Mouse (Mus musculus) layer of hippocampus, adult 9-10 months (tissue): ENCODE measurements at regions not wholly inside any gene's neighbourhood (a gene's known extent, or its start where the extent isn't known, plus 50 kb on each side); places are given as distances from the start of the nearest gene placed in this dataset.

Experiments
- DNase-seq: peaks from one replicate; pipeline ENCODE4 v3.0.0; 2022; ENCODE audit warnings: low spot score

DNA sequence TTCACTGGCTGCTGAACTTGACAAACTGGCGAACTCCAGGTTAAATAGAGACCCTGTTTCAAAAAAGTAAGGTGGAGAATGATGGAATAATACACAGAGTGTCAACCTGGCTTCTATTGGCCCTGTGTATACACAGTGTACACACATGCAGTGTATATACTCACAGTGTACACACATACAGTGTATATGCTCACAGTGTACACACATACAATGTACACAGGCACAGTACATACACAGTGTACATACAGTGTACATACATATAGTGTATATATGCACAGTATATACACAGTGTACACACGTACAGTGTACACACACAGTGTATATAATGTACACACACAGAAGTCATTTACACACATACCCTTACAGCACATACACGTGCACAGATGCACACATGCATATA is 52.4 kb upstream of the Aldh1b1 start:
- no peak for DNase-seq

DNA sequence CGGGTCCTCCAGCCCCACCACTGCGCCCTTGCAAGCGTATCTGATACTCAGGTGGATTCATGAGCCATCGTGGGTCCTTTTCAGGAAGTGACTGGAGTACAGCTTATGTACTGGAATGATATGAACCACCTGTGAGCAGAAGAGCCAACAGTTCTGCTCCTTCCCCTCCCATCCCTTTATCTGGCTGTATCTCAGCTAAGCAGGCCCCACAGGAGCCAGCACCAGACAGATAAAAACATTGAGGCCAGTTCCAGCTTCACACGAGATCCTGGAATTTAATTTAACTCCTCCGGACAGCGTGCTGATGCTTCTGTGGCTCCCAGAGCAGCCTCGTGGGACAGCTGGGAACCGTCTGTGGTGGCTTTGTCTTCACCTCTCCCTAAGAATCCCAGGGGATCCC is 53.1 kb upstream of the Aldh1b1 start:
- no peak for DNase-seq

DNA sequence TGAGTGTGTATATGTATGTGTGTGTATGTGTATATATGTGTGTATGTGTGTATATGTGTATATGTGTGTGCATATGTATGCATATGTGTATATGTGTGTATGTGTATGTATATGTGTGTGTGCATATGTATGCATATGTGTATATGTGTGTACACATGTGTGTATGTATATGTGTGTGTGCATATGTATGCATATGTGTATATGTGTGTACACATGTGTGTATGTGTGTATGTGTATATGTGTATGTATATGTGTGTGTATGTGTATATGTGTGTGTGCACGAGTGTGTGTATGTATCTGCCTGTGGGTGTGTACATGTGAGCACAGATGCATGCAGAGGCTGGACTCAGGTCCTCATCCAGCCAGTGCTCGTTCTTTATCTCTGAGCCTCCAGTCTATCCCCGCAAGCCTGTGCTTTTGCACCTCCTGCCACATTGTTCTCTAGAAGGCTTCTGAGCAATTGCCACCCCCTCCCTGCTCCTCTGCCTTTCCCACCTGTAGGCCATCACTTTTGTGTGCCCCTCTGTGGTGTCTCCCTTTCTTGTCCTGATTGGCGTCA is 53.9 kb upstream of the Aldh1b1 start:
- DNase-seq = no peak

DNA sequence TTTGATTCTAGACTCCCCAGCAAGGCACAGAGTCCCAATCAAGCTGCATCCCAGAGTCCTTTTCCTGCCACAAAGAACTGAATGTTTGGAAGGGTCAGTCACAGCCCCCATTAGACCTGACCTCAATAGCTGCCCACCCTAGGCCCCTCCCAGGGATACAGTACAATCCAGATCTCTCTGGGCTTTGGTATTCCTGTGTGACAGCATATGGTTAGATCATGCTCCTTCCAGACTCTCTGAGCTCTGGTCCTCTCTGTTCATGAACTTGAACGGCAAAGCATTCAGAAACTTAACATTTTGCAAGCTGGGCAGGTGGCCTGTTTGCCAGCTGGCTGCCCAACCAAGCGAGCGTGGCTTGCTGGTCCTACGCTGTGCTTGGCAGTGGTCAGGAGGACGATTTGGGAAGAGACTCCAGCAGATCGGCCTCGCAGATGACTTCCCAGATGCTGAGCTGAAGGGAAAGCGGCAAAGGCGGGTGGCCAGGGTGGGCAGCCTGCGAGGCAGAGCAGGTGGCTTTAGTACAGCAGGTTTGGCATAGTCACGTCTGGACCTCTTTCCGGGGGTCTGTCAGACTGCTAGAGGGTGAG is 58.0 kb upstream of the Aldh1b1 start:
- no peak for DNase-seq

DNA sequence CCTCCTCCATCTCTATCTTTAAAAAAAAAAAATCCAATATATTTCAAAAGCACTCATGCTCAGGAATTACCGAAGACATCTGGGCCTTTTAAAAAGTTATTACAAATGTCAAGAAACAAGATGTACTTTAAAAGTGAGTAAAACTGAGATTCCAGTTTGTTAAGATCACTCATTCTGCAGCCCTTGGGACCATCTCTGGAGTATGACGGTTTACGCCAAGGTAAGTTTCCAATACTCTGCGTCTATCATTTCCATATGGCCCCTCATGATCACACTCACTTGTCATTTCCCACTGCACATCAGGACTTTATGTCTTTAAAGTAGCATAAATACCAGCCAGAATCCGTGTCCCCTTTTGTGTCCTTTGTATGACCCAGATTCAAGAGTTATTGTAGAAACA is 58.5 kb upstream of the Aldh1b1 start:
- DNase-seq = no peak

DNA sequence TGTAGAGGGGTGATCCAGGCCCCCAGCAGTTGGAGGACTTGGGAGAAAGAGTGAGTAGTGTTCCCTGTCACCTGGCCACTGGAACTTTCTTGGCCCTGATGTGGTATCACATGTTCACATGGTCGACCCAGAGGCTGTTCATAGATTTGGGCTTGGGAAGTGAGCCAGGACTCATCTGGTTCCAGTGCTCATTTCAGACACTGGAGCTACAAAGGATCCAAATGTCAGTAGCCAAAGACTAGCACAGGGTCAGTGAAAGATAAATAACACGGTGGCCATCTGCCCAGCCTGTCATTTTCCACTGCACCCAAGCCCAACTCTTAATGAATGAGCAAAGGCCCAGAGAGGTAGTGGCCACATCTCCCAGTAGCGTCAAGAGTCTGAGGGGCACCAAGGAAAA is 59.1 kb upstream of the Aldh1b1 start:
- DNase-seq = no peak

DNA sequence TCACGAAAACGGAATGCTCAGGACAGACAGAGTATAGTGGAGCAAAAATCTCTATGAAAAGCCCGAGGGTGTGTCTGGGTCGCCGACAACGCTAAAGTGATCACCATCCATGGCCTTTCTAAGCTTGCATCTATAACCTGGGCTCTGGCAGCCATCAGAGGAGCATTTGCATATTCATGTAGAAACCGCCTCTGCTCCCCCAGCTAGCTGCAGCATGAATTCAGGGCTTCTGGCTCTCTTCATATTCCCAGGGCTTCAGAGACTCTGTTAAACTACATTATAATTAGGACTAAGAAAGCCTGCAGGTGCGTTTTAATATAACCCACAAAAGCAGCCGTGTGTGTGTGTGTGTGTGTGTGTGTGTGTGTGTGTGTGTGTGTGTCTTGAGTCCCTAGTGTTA is 59.7 kb upstream of the Aldh1b1 start:
- DNase-seq = no peak

DNA sequence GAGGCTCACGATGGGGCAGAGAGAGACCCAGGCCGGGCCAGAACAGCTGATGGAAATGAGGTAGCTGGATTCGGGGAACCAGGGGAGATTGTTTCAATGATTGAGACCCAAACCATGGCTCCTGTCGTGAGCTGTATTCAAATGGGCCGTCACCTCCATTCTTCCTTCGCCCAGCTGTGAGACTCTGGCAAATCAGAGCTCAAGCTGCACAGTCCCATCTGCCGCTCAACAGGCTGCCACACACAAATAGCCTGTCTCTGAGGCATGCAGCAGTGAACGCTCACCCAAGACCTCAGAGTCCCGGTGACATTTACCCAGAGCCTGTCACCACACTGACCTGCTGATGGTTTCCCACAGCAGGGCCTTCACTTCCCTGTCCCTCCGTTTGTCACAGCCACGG is 60.1 kb upstream of the Aldh1b1 start:
- no peak for DNase-seq

DNA sequence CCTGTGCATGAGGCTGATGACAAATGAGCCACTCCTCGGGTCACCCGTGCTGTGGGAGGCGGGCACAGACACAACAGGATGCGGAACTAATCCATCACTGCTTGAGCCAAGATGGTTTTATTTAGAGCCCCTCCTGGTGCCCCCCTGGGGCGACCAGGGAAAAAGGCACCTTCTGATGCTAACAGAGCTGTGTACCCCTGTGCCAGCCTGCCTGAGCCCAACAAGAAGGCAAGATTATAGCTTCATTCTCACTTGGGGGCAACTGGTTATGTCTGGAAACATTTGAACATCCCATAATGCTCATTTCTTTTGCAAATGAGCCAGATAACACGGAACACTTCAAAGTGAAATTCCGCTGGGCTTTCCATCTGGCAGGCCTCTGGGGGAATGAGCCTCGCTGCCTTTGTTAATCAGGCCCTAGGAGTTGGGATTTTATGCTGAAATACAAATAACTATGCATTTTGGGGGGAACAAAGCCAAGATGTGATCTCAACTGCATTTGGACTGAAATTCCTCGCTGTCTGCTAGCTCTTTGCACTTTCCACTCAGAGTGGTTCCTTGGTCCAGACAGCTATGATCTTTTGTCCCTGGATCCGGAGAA is 62.5 kb upstream of the Aldh1b1 start:
- no peak for DNase-seq

DNA sequence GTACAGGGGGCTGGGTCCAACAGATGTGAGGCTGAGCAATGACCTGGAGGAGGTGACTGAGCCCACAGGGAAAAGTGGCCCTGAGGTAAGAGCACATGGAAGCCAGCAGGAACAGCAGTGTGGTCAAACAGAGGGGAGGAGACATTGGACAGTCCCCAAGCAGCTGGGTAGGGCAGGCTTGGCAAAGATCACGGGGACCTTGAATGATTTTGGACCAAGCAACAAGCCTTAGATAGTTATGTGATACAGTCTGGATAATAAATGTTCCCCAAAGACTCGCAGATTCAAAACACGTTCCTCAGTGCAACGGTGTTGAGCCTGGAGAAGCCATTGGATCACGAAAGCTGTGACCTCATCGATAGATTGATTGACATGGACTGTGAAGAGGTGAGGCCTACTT is 64.8 kb upstream of the Aldh1b1 start:
- DNase-seq = no peak

DNA sequence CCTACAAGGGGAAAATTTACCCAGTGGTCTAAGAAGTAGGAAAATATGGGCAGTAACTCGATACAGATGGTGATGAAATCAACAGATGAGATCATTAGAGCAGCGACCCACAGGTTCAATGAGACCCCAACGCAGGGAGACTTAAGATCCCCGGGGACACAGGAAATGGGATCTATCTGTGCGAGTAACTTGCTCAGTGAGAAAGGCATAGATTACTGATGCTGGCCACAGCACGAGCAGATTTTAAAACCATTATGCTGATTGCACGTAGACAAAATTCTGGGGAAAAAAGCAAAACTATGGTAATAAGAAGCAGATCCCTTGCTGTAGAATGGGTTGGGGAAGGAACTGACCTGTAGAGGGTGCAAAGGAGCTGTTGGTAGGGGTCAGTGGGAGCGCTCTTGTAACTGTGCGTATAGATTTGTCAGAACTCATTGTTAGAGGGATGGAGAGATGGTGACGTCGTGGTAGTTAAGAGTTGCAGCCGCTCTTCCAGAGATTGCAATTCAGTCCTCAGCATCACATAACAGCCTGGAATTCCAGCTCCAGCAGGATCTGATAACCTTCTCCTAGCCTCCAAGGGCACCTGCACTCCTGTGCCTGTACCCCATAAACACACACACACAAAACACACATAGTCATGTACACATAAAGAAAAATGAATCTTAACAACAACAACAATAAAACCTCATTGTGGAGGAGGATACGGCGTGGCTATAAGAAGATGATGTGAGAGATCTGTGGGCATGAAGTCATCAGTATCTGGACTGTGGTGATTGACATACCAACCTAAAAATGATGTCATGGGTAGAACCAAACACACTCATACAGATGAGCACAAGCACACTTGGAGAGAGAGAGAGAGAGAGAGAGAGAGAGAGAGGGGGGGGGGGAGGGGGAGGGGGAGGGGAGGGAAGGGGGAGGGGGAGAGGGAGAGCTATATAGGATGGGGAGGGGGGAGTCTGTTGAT is 67.7 kb upstream of the Aldh1b1 start:
- DNase-seq = no peak

DNA sequence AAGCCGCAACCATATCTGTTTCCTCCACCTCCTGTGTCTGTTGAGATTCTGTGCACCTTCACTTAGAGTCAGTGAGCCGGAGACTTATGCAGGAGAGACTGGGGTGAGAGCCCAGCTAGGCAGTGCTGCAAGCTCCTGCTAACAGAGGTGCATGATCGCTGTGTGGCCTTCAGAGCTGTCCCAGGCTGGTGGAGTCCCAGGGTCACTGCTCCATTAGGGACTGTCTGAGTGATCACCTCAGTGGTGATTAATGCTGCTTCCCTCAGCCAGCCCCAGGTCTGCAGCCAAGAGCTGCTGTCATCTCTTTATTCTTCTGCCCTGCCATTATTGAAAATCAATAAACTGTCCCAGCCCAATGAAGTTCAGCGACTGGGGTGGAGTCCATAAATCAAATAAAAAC is 69.0 kb upstream of the Aldh1b1 start:
- DNase-seq = no peak

DNA sequence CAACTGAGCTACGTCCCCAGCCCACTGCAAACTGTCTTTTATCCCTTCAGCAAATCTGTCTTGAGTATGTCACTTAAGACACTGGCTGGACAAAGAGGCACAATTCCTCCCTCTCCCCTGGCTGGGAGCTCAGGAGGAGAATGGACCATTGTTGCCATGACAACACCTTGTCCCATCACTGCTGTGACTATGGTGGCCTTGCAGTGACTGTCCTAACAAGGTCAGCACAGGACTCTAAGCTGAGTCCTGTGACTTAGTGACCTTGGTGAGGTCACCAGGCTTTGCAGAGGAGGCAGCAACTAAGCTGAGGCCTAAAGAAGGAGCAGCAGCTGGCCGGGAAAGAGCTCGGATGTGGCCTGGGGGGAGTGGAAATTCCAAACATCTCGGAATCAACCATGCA is 70.0 kb upstream of the Aldh1b1 start:
- DNase-seq = no peak

DNA sequence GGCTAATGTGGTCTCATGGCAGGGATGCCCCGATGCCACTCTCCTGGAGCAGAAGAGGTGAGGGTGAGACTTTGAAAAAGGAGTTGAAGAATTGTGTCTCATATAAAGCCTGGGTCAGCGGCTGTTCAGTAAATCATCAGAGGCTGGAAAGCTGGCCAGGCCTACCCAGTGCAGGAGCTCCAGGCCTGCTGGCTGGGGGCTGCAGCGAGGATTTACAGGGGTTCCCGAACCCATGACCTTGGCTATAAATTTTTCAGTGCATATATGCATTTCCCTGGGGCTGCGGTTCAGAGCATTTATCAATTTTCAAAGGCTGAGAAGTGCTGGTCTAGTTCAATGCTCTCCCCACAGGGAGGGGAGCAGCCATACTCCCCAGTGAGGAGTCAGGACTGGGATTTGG is 70.9 kb upstream of the Aldh1b1 start:
- no peak for DNase-seq

DNA sequence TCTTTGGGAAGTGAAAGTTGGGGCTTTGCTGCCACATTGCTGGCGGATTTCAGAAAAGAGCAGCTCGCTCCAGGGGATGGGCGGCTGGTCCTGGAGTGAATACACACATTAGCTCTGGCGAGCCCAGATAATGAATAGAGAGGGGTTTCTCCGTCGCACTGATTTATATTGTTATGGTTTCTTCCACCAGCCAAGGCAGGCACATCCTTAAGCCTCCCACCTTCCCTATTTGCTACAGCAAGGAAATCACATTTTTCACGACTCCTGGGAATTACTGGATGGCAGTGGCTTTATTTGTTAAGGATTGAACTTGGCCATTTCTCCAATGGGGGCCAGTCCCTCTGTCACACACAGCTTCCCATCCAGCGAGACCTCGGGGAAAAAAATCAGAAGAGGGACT is 71.3 kb upstream of the Aldh1b1 start:
- DNase-seq = no peak

DNA sequence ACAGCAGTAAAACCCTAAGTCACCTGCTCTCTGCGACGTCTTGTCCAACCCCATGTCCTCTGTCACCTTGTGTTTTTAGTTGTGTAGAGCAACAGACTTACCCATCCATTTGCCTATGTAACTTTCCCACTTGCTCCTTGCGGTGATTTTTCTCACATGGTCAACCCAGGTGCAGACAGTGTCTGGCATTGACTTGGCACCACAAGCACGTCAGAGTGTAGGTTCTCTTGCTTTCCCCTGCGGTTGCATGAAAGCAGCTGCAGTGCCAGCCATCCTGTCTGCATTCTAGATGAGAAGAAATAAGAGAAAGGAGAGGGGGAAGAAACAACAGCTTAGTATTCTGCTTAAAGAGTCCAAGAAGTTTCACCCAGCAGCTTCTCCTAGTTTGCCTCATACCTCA is 72.0 kb upstream of the Aldh1b1 start:
- DNase-seq = no peak

DNA sequence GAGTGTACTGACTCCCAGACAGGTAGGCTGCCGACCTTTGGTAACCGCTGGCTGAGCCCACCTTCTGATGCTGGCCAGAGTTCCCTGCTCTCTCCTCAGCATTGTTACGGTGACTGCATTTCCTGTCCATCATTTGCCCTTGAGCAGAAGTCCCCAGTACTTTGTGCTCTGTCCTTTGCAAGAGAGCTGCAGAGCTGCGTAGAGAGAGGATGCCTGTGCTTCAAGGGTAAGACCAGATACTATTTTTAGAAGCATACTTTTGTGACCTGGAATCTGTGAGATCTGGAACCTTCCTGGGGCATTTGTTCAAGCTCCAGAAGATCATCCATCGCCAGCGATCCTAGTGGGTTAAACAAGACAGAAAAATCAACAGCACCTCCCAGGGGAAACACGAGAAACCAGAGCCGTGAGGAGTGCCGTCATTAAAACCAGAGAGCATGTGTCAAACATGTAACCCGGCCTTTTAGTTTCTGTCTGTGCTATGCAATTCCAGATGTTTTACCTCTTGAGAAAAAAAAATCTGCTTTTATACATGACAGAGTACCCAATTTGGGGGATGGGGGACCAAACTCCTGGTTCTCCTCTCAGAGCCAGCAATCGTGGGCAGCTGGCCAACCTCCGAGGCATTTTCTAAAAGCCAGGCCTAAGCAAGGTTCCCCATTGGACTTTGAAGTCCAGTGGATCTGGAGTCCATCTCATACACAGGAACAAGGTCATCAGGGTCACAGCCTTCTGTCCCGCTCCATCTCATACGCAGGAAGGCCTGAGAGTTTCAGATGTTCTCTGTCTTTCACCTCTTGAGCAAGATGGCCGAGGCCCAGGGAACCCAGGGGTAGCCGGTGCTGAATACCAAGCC is 73.5 kb upstream of the Aldh1b1 start:
- DNase-seq = no peak

DNA sequence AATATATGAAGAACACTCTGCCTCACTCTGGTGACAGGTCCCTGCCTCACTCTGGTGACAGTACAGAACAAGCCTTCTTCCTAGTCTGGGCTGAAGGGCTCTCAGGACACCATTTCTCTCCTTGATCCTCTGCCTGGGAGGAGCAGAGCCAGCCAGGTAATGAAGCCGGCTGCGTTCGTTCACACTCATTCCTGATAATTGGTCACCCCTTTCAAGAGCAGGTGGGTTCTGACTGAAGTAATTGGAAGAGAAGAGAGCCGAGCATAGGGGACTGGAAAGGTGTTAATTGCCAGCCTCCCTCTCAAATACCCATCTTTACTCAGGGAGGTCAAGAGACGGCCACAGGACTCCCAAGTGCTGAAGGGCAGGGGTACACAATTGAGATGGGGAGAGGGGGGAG is 78.5 kb upstream of the Aldh1b1 start:
- no peak for DNase-seq

DNA sequence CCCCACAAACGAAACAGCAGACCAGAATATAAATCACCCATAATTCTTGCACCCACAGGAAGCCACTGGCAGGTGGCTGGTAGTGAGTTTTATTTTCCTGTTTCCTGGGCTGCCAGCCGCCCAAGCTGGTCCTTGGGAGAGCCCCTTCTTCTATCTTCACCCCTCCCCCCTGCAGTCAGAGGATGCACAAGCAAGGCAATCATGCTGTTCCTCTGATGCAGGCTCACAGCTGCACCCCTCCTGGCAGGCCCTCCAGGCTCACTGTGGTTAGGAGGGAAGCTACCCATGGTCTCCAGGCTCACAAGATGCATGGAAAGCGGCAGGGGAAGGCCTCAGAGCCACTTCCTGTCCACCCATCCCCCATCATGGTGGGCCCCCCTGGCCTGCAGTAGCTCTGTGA is 79.3 kb upstream of the Aldh1b1 start:
- DNase-seq = no peak

DNA sequence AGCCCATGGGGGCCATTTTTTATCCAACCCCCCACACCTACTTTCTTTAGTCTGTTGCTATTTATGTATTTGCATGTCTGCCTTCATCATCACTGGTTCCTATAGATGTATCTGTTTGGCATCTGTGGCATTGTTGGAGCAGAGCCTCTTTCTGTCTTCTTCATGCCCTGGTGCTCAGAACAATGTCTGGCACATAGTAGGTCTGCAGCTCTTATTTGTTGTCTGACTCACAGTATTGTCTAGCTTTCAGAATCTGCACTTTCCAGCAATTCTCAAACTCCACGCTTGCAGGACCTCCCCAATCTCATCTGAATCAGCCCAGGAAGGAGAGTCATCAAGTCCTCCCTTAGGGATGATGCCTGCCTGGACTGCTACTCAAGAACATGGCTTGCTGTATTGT is 82.9 kb upstream of the Aldh1b1 start:
- DNase-seq = no peak

DNA sequence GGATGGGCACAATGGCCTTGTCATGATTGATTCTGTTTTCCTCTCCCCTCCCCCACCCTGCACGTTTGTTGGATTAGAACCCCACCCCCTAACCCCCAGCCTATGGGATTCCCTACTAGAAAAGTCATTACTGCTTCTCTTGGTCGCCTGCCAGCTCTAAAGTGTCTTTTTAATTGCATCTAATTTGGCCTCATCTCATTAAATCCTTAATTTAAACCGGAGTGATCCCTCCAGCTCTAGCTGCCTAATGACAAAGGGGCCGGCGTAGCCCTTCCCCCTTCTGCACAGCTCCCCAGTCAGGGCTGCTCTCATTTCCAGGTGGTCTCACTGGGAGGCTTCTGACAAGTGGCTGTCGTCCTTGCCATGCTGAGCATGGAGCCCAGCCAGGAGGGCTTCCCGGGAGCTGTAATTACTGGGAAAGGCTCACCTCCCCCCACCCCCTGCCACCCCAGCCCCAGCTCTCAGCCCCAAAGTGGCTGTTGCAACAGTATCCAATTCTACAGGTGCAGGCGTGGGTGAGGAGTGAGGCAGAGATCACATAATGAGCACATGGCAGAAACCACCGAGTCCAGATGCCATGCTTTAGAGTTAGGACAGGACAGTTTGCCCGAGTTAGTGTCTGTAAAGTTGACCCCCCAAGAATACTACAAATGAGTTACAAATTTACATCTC is 84.8 kb upstream of the Aldh1b1 start:
- DNase-seq = no peak
